Mouse (Mus musculus) kidney, postnatal 25 days (tissue): ENCODE measurements around the gene Rfng.
A peak's percentile ranks its signal among the peaks of the same experiment; 100 is the strongest.
"Not testable (repeated sequence)": the region's sequence is repeated elsewhere in the genome, so short reads cannot be mapped to it uniquely, and the experiment has no call there.

Experiments
- DNase-seq, 2 experiments: peaks; one replicate each; pipeline ENCODE4 v3.0.0; 2021; ENCODE audit warnings: mixed read lengths in 2 of 2

Rfng gene

DNA sequence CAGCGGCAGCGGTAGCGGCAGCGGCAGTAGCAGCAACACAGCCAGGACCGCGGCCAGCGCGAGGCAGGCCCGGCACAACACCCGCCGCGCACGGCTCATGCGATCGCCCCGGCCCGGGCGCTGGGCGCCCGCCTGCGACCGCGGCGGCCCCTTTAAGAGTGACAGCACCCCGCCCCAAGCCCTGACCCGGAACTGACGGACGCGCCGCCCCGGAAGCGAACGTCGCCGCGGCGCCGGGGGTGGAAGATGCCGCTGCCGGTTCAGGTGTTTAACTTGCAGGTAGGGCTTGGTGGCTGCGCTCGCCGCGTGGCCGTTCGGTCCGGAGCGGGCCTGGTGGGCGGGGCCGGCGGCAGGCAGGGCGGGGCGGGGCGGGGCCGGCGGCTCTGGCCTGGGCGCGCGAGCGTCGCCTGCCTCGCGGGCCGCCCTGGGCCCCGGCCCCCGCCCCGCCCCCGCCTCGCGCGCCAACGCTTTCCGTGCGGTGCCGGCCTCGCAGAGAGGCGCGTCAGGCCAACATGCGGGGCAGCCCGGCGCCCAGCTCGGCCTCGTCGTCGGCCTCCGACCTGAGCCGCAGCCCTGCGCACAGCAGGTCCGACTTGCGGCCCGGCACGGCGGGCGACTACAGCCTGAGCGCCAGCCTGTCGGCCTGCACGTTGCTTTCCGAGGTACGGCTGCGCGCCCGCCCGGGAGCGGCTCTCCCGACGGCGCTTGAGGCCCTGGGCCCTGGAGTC, at the start of gene Rfng, which contains the start of gene Gps1:
Gene Rfng (minus strand): TSS at position 144 of the 728 bp plus-strand sequence.
Gene Gps1 (plus strand): TSS at position 209 of the 728 bp plus-strand sequence.
- peak; percentile 85 to 93 for DNase-seq

DNA sequence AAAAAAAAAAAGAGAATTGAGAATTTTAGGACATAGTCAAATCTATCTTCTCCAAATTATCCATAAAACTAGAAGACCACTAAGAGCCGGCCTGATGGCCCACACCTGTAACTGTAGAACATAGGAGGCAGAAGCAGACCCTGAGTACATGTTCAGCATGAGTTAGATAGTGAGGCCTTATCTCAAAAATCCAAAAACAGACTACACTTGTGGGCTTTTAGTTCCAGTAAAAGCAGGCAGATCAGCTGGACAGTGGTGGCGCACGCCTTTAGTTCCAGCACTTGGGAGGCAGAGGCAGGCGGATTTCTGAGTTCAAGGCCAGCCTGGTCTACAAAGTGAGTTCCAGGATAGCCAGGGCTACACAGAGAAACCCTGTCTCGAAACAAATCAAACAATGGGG, 49.0 kb upstream of the Rfng start:
- not testable (repeated sequence) for DNase-seq

- DNase-seq: no peak
These were observed 47.8 kb upstream of the Rfng start for GRCm38 (mm10) chr11:120831659-120832440.

DNA sequence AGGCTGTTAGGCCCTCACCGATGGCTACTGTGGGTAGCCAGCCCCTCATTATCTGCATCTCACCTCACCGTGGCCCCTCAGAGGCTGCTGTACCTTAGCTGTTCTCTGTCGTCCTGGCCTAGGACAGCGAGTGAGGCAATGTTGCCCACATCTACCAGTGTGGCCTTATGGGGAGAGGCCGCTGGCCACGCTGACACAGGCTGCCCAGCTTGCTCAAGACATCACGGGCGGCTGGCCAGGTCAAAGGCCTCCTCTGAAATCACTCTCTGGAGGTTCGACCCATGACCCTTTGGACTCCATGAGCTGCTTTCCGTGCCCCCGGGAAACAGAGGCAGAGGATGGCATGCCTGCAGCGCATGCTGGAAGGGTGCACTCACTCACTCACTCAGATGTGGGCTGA, 46.7 kb upstream of the Rfng start:
- DNase-seq: peak; percentile 75 to 91

GRCm38 (mm10) chr11:120829757-120830532, 45.9 kb upstream of the Rfng start:
- DNase-seq: no peak

GRCm38 (mm10) chr11:120828416-120828815, 44.4 kb upstream of the Rfng start:
- no peak for DNase-seq

GRCm38 (mm10) chr11:120826016-120826953, 42.3 kb upstream of the Rfng start:
- DNase-seq: no peak

- DNase-seq: no peak
These were observed 41.4 kb upstream of the Rfng start for GRCm38 (mm10) chr11:120825289-120825863.

GRCm38 (mm10) chr11:120824787-120825288, 40.8 kb upstream of the Rfng start:
- DNase-seq: no peak

- DNase-seq: peak; percentile 95 to 98
These were observed 40.2 kb upstream of the Rfng start, which contains the start of gene Fasn for GRCm38 (mm10) chr11:120823956-120824786. Fasn (minus strand) TSS chr11:120824547.

- DNase-seq: peak; percentile 53 to 84
These were observed 39.5 kb upstream of the Rfng start for GRCm38 (mm10) chr11:120823551-120823947.

DNA sequence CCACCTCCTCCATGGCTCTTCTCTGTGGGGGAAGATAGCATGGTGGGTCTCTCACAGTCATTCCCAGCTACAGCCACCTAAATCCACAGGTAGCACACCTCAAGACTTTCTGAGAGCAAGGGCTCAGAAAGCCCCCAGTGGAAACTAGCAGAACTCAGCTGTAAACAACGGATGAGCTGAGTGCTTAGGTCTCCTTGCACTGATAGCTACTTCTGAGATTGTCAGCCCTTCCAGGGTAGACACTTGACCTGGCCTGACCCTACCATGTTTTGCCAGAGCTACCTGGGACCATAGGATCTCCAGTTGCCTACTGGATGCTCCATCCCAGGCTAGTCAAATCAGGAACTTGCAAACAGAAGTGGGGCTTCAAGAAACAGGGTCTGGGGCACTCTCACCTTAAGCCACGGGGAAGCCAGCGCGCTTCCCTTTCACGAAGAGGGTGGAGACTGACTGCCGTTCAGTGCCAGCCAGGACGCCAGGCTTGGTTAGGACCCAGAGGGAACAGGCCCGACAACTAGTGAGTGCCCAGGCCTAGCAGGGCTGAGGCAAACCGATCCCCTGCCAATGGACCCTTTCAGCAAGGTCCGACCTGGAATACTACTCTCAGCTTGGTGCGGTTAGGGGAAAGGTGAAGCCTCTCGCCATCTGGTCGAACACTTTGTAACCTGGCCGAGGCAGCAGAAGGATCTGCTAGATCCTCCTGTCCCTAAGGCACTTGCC, 39.0 kb upstream of the Rfng start:
- DNase-seq: peak; percentile 22 to 59

DNA sequence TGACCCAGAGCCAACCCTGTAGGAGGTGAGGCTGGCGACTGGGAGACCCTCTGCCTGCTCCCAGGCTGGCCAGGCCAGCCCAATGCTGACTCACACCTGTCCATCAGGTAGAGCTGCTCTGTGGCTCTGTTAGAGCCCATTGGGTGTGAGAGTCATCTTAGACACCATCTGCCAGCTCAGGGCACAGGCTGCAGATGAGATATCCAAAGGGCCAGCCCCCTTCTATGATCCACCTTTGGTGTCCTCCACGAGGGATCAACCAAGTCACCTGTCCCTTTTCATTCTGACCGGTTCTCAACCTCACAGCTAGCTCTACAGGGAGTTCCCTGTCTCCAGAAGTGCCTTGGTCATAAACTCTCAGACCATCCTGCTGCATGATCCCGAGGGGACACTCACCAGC, 38.3 kb upstream of the Rfng start:
- no peak for DNase-seq

DNA sequence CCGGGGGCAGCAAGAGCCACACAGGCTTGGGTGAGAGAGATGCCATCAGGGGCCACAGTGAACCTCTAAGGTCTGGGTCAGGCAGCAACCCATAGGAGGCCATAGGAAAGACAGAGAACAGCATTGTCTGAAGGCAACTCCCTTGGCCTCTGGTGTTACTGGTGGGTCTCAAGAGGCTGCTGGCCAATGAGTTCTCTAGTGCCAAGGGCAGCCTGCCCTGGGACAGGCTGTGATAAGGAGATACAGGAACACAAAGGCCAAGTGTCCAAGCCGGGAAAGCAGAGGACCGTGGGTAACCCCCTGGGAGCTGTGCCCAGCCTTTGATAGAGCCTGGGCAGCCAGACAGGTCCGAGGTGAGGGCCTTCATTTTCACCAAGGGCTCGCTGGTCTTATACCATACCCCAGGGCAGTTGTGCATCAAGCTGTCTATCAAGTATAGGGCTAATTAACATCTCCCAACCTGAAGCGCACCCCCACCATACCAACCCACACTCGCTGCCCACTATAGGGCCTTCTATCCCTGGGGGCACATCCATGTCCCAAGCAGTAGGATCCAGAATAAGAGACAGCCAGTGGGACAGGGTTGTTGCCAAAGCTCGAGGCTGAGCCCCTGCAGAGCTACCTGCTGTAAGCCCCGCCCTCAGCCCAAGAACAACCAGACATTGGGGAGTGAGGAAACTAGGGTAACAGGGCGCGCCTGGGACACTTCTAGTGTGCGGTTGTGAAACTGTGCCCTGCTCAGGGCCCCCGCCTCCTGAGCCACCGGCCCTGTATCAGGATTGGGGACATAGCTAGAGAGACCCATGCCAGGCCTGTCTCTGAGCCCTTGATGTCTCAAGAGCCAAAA, 37.3 kb upstream of the Rfng start:
- DNase-seq: peak in 1 of 2 experiments; percentile 36

DNA sequence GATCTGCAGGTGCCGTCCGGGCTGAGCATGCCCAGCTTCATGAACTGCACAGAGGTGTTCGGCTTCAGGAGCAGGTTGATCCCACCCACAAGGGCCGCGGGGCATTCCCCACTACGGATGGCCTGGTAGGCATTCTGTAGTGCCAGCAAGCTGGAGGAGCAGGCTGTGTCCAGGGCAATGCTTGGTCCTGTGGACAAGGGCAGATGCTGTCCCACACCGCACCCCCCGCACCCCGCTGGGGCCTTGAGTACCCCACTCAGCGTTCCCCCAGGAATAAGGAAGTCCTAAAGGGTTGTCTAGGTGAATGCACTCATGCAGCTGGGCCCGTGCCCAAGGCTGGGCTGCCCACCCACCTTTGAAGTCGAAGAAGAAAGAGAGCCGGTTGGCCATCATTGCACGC, 36.5 kb upstream of the Rfng start:
- peak in 1 of 2 experiments; percentile 40 for DNase-seq

- DNase-seq: no peak
These were observed 35.5 kb upstream of the Rfng start for GRCm38 (mm10) chr11:120819556-120819955.

- DNase-seq: peak in 1 of 2 experiments; percentile 31
These were observed 34.2 kb upstream of the Rfng start for GRCm38 (mm10) chr11:120818251-120818650.

GRCm38 (mm10) chr11:120817358-120817757, 33.4 kb upstream of the Rfng start:
- no peak for DNase-seq

DNA sequence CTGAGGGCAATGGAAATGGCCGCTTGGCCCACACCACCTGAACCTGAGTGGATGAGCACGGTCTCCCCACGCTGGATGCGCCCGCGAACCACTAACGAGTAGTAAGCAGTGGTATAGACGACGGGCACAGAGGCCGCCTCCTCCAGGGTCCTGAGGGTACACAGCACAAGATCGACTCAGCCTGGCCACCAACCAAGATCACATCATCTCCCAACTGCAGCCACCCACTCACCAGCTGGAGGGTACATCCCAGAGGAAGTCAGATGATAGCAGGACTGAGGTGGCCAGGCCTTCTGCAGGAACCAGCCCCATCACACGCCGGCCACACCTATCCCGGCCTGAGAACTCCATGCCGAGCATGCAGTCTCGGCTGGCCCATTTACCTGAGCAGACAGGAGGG, 28.1 kb upstream of the Rfng start:
- DNase-seq: no peak
